Mouse (Mus musculus): ENCODE measurements around the gene Dmbx1.

DNA sequence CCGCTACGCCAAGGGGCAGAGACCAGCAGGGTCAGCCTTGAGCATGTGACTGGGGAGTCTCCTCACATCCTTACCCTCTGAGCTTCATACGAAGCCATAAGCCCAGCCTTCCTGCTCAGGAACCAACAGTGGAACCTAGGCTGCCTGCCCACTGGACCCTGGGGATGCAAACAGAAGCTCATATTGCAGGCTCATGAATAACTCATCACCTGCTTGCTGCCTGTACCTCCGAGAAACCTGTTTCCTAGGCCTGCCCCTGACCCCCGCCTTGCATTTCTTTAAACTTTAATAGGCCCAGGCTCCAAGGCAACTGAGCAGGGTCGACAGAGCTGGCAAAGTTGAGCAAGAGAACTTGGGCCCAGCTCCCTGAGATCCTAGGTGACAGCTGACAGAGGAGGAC, 55.7 kb downstream of the Dmbx1 start, which contains the start of gene Kncn:
- TF ChIP-seq CTCF (IDR thresholded peaks at IDR 0.05; ENCODE audit: low read depth) (no peak), EP300 (IDR thresholded peaks at IDR 0.05; ENCODE audit: low read depth) (no peak)

Data from heart, postnatal 0 days (tissue).